Mouse (Mus musculus): Measurements from ENCODE around the gene Ostm1.

Gene Ostm1

GRCm38 (mm10) chr10:42583902-42584435, 347 bp downstream of the Ostm1 start:
- no peak for DNase-seq

GRCm38 (mm10) chr10:42584436-42584983, 888 bp downstream of the Ostm1 start:
- no peak for DNase-seq

- no peak for DNase-seq
Measured at GRCm38 (mm10) chr10:42585156-42585555, 1.5 kb downstream of the Ostm1 start.

GRCm38 (mm10) chr10:42585596-42586305, 2.1 kb downstream of the Ostm1 start:
- DNase-seq, result no peak

GRCm38 (mm10) chr10:42587961-42588750, 4.5 kb downstream of the Ostm1 start:
- DNase-seq, result no peak

- DNase-seq, result no peak
Measured at GRCm38 (mm10) chr10:42589505-42589904, 5.9 kb downstream of the Ostm1 start.

GRCm38 (mm10) chr10:42590261-42591184, 6.9 kb downstream of the Ostm1 start:
- DNase-seq, result no peak

GRCm38 (mm10) chr10:42591185-42591992, 7.8 kb downstream of the Ostm1 start:
- no peak for DNase-seq

GRCm38 (mm10) chr10:42591993-42592686, 8.5 kb downstream of the Ostm1 start:
- no peak for DNase-seq

GRCm38 (mm10) chr10:42593201-42593600, 9.6 kb downstream of the Ostm1 start:
- no peak for DNase-seq

- no peak for DNase-seq
Measured at GRCm38 (mm10) chr10:42598615-42599014, 15.0 kb downstream of the Ostm1 start.

GRCm38 (mm10) chr10:42601556-42601955, 17.9 kb downstream of the Ostm1 start:
- DNase-seq, result no peak

GRCm38 (mm10) chr10:42604874-42605273, 21.3 kb downstream of the Ostm1 start:
- DNase-seq, result no peak

GRCm38 (mm10) chr10:42606757-42607156, 23.1 kb downstream of the Ostm1 start:
- DNase-seq, result no peak

- no peak for DNase-seq
Measured at GRCm38 (mm10) chr10:42613075-42613474, 29.5 kb downstream of the Ostm1 start.

GRCm38 (mm10) chr10:42613639-42614381, 30.2 kb downstream of the Ostm1 start:
- no peak for DNase-seq

- DNase-seq, result no peak
Measured at GRCm38 (mm10) chr10:42614766-42615165, 31.1 kb downstream of the Ostm1 start.

- DNase-seq, result no peak
Measured at GRCm38 (mm10) chr10:42618291-42618690, 34.7 kb downstream of the Ostm1 start.

GRCm38 (mm10) chr10:42625907-42626306, 42.3 kb downstream of the Ostm1 start:
- DNase-seq, result no peak

All from kidney, adult 8-10 months (tissue).